Mouse (Mus musculus): ENCODE results near the gene Fxr1.
"Not testable (repeated sequence)": the region's sequence is repeated elsewhere in the genome, so short reads cannot be mapped to it uniquely, and the experiment has no call there.

The Fxr1 gene

DNA sequence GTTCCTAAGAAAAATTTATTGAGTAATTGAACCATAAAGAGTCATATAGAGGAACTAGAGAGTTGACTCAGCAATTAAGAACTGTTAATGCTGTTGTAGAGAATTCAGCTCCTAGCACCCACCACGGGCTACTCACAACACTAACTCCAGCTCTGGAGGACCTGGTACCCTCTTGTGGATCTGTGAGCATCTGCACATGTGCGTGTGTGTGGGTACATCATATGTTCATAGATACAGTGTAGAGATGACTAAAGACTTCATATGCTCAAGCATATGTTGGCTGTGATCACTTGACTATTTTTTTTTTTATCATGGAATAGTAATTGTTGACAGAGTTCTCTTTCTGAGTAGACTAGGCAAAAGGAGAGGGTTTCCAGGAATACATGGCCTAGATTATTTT lies 42.6 kb downstream of the Fxr1 start:
- no peak for DNase-seq (ENCODE audit: low spot score)

DNA sequence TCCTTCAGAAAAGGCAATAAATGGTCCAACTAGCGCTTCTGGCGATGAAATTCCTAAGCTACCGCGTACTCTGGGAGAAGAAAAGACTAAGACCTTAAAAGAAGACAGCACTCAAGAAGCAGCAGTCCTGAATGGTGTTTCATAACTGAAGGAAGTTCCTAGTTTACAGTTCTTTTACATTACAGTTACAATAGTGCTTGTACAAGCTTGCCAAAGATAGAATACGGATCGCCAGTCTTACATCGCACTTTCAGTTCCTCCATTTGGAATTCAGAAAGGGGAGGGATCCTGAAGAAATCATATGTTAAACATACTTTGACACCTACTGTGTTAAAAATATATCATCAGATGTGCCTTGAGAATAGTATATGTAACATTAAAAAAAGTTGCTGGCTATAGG lies 49.2 kb downstream of the Fxr1 start:
- not testable (repeated sequence) for DNase-seq (ENCODE audit: low spot score)

DNA sequence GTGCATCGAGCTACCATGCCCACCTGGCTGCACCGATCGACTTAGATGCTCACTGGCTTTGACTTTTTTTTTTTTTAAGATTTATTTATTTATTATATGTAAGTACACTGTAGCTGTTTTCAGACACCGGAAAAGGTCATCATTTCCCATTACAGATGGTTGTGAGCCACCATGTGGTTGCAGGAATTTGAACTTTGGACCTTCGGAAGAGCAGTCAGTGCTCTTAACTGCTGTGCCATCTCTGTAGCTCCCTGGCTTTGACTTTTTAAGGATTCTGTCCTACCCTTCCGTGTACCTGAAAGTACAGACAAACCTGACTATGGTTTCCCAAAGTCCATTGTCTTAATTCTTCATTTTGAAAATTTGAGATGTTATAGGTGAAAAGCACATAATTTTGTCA lies 53.0 kb downstream of the Fxr1 start:
- no peak for DNase-seq (ENCODE audit: low spot score)

DNA sequence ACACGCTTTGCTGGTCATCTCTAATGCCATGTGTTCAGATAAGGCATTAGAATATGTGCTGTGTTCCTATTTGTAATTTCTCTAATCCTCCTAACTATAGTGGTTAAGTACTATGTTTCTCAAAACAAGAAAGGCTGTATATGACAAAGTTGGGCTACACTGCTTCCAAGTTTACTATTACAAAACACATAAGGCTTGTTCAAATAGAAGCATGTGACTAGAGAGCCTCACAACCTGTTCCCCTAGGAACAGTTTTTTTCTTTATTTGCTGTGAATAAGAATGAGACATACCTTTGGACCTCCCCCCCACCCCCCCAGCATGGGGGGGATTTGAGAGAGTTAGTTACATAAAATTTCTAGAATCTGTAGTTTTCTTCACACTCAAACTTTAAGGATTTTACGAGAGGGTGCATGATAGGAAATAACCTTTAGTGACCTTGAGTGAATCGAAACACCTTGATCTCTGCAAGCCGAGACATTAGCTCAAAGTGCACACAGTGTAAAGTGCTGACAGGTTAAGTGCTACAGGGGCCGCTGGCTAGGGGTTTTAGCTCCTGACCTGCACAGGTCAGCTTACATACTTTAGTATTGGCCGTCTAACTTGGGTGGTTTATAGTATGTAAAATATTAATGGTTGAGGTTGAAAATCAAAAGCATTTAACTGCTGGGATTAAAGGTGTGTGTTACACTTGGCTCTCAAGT lies 56.5 kb downstream of the Fxr1 start:
- no peak for DNase-seq (ENCODE audit: low spot score)

DNA sequence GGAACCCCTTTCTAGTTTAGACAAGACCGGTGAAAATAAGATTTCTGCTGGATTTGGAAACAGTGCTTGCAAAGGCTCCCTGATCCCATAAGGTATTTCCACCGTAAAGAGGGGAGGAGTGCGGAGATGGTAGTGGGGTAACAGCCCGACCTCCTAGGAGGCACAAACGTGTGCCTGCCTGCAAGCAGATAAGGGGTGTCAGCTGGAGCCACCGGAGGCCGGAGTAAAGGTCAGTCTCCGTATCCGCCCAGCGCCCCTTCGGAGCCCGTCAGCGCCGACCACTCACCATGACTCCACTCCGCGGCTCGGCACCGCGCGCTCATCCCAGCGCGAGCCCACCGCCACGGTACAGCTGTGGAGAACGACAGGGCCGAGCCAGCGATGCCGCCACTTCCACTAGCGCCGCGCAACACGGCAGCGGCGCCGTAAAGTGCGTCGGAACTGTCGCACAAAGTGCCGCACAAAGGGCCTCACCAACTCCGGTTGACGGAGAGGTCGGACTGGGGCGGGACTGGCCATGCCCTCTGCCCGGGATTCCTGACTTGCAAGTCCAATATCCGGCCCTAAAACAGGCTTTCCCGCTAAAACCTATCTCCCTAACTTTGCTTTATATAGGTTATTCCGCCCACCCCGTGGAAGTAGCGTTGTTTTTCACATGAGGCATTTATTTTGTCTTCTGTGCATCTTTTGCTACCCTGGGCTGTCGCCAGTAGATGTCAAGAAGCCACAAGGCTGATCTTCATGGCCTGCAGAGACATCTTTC lies 61.3 kb downstream of the Fxr1 start, which contains the start of gene Dnajc19:
Gene Dnajc19 (minus strand): TSS at position 422 of the 763 bp plus-strand sequence.
- DNase-seq (ENCODE audit: low spot score) = peak; percentile 96

DNA sequence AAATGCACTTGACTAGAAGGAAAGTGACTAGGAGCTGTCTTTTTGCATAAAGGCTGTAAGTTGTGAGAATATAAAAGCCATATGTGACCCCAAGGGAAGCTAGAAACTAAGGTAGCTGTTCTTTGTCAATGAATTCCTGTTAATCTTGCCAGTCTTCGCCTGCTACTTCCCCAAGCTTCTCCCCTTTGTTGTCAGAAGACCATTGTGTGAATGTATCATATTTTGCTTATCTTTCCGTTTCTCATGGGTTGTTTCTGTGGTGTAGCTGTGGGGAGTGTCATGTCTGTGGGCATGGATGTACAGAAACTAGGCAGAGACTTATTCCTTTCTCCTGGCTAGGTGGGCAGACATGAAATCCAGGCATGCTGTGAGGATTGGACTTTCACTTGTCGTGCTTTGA lies 62.2 kb downstream of the Fxr1 start:
- no peak for DNase-seq (ENCODE audit: low spot score)

DNA sequence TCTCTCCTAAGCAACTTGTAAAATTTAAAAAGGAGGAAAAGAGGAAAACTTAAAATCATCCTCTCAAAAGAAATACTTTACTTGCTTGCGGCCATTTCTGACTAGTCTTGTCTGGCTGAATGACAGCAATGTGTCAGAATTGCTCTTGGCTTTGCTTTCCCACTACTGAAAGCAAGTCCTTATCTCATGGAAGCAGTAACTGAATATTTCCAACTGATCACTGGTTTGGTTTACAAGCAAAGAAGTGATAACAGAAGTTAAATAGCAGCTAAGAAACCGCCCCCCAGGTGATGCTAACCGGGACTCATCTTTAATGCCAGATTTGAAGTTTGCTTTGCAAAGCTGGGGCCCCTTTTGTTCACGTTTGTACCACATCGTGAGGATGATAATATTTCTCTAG lies 63.9 kb downstream of the Fxr1 start:
- no peak for DNase-seq (ENCODE audit: low spot score)

DNA sequence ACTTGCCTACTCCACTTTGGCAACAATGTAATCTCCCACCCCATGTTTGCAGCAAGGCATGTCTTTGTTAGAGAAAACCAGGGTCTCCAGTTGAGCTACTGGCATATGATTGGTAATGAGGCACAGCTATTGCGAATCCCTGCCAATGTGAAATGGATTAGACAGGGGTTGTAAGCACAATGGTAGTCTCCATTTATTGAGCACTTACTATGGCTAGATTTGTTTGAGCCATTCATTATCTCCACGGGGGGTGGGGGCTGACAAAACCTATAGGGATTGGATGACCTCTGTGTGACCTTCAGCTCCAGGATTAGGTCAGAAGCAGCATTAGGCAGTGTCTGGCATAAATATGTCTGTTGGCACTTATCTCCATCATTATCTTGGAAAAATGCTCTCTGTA lies 83.1 kb downstream of the Fxr1 start:
- DNase-seq (ENCODE audit: low spot score) = peak; percentile 47

DNA sequence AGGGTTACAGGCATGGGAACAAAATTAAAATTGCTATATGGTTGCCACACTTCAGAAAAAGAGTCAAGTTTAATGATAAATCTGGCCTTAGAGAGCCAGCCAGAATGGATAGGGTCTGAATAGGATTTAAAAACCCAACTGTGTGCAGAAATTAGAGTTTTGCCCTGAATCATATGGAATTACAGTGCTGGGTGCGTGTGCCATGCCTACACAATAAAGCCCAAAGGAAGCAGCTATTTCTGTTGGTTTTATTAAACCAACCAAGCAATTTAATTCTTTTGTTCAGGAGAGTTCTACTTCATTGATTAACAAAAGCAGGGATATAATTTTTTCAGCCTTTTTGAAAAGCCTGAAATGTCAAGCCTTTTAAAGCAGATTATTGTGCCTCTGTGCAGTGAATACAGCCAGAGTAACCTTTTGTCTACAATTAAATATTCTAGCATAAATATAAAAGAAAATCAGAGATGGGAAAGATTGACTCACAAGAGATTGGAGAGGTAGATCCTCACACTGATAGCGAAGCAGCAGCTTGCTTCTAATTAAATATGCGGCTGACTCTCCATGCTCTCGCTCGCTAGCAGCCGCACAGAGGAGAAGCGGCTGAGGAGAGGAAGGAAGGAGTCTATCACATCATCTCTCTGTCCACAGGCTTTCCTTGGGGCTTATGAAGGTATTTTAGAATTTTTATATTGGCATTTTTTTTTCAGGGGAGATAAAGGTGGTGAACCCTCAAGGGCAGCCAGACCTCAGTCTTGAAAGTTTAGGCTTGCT lies 84.3 kb downstream of the Fxr1 start:
- DNase-seq (ENCODE audit: low spot score) = peak; percentile 36

DNA sequence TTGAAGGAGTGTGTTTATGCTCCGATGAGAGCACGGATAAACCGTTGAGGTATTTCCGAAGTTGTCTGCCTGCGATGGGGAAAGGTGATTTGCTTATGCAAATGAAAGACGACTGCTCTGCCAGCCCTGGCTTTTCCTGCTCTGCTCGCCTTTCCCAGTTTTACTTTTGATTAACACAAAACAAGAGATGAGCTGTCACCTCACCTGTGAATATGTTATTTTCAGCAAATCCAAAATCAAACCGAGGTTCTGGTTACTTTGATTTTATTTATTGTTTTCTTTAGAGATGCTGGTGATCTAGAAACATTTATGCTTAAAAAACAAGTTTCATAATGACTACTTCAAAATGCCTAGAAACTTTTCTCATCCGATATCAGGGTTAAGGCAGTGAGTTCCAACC lies 86.7 kb downstream of the Fxr1 start:
- DNase-seq (ENCODE audit: low spot score) = no peak

DNA sequence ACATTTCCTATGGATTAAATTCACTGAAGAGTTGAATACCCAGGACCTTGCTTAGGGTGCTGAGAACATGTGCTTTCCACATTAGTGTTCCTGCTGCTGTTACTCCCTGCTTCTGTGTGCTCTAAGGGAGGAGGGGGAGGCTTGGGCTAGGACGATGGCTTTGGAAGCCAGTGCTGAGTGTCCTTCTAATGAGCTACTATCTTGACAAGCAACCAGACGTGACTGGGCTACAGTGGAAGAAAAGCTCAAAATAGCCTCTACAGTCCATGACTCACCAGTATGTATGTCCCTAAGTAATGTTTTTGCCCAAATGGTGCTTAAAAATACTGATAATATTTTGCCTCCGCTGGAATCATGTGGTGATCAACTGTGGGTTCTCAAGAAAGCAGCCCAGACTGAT lies 87.9 kb downstream of the Fxr1 start:
- no peak for DNase-seq (ENCODE audit: low spot score)

DNA sequence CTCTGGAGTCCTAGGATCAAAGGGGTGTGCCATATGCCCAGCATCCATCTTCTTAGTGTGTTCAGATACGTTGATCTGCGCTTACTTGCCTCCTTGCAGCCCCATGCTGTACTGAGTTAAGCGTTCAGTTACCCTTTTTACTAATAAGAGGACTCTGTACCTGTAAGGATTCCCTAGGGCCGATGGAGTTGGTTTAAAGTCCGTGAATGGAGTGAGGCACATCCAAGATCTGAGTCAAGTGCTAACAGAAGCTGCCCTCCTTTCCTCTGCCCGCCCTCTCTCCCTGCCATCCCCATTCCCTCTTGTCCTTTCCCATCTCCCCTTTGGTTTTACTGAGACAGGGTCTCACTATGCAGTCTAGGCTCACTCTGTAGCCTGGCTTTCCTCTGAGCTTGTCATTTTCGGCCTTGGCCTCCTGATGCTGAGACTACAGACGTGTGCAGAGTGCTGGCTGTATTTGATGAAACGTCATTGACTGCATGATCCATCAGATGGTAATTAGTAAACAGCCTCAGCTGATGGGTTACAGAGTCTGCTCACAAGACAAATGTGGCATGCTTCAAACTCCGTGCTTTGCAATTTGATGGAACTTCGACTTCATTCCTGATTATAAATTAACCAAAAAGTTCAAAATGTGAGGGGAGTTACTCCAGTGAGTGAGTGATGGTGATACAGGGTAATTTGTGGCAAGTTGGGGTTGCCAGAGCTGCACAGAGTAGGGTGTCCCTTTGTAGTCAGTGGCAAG lies 92.4 kb downstream of the Fxr1 start:
- DNase-seq (ENCODE audit: low spot score) = no peak

DNA sequence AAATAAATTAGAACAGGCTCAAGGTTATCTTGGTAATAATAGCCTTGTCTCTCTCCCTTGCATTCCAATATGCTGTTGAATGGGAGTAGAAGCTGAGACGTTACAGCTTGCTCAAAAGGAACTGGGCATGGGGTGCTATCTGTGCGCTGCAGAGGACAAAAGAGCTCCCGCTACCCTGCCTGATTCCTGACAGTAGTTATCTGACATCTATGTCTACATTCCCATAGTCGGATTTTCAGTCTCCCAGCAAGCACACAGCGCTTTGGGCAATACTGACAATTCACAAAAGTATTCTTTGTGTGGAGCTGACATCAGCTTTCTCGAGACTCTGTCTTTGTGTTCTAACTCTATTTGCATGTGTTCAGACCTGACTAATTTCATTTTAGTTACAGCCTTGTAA lies 96.1 kb downstream of the Fxr1 start:
- peak; percentile 8 for DNase-seq (ENCODE audit: low spot score)

DNA sequence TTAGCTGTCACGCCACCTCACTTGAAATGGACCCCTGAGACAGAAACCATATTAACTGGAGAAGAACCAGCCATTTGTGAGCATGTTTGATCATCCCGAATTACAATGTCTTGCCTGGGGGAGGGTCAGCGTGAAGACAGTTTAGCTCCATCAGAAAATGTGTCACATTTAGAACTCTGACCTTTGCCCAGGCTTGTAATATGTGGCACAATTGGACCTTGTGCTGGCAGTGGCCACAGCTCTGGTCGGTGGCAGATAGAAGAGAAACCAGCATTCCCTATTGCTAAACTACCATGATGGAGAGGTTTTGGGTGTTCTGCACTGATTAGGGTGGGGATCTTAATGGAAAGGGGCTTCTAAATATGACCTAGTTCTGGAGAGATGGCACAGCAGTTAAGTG lies 100.1 kb downstream of the Fxr1 start:
- DNase-seq (ENCODE audit: low spot score) = peak; percentile 18

Measured in embryo, embryonic 10.5 days (tissue).